Mouse (Mus musculus): Measurements from ENCODE around the gene Pcnt.

GRCm38 (mm10) chr10:76354974-76355373, 87.6 kb downstream of the Pcnt start:
- TF ChIP-seq CTCF (IDR thresholded peaks at IDR 0.05; ENCODE audit: low read depth) (no peak), EP300 (IDR thresholded peaks at IDR 0.05; ENCODE audit: low read depth) (no peak)
